Mouse (Mus musculus) heart, embryonic 10.5 days (tissue): ENCODE results near the gene Adam26a. TPM values are rescaled to one million over a fixed set of nuclear protein-coding genes. Genes with fewer than 3 reads are reported as not detected.
"Not testable (repeated sequence)": the region's sequence is repeated elsewhere in the genome, so short reads cannot be mapped to it uniquely, and the experiment has no call there.

ENCODE experiments used
- DNase-seq: peaks from one replicate; pipeline ENCODE4 v3.0.0-alpha.2; 2017; ENCODE audit warnings: low spot score
- H3K27ac ChIP-seq: fragments of 300-500 bp; sonication (generic); 2 replicates; pipeline ENCODE4 v1.5.1; 2016; ENCODE audit warnings: mild to moderate bottlenecking
- H3K27me3 ChIP-seq: fragments of 300-500 bp; sonication (generic); 2 replicates; pipeline ENCODE4 v1.6.1; 2016; ENCODE audit warnings: mild to moderate bottlenecking; ENCODE audit not compliant: poor library complexity, insufficient read depth, severe bottlenecking
- H3K36me3 ChIP-seq: fragments of 300-500 bp; sonication (generic); 2 replicates; pipeline ENCODE4 v1.6.1; 2016; ENCODE audit warnings: mild to moderate bottlenecking, moderate library complexity
- H3K4me1 ChIP-seq: fragments of 300-500 bp; sonication (generic); 2 replicates; pipeline ENCODE4 v1.6.1; 2016; ENCODE audit warnings: mild to moderate bottlenecking
- H3K4me3 ChIP-seq: fragments of 300-500 bp; sonication (generic); 2 replicates; pipeline ENCODE4 v1.5.1; 2016; ENCODE audit warnings: mild to moderate bottlenecking, moderate library complexity
- H3K9me3 ChIP-seq: fragments of 300-500 bp; sonication (generic); 2 replicates; pipeline ENCODE4 v1.6.1; 2016; ENCODE audit warnings: mild to moderate bottlenecking, moderate library complexity
- WGBS: fragments of 180-500 bp; shearing (Covaris S2); methylation state at CpG from one replicate; pipeline ENCODE4 v1.1.7; 2016; 5-methylcytosine and 5-hydroxymethylcytosine counted together
- polyA plus RNA-seq: library from polyadenylated mRNA; unstranded; fragments of >200 nt; fragmentation: Nextera tagmentation; extraction: Ambion mirVana; gene quantifications from 2 replicates; pipeline ENCODE4 v1.2.1, GENCODE M21; 2016

The Adam26a gene
- polyA plus RNA-seq = not detected in 2 replicates

- not testable (repeated sequence) for H3K4me1 ChIP-seq, H3K4me3 ChIP-seq, H3K27me3 ChIP-seq, H3K9me3 ChIP-seq, H3K36me3 ChIP-seq, DNase-seq, H3K27ac ChIP-seq
- WGBS = 87% methylated on average over 2 of the region's 2 CpGs
These were observed at the start of gene Adam26a for GRCm38 (mm10) chr8:43576607-43577006. Gene Adam26a, minus strand, starts transcription at chr8:43576707.

GRCm38 (mm10) chr8:43616046-43616445 is 39.5 kb upstream of the Adam26a start:
- Histone ChIP-seq H3K9me3 (no peaks in the 10 kb centered on the region), H3K36me3 (no peaks in the 10 kb centered on the region), H3K4me3 (no peak overlapping the region), H3K27me3 (no peaks in the 10 kb centered on the region), H3K4me1 (no peaks in the 10 kb centered on the region), H3K27ac (no peak overlapping the region)
- DNase-seq = no peak
- 94% methylated on average over 1 of the region's 1 CpGs for WGBS

- H3K4me3 ChIP-seq, H3K36me3 ChIP-seq, H3K9me3 ChIP-seq, H3K27me3 ChIP-seq, H3K27ac ChIP-seq, H3K4me1 ChIP-seq, DNase-seq: not testable (repeated sequence)
- WGBS = 70% methylated on average over 13 of the region's 13 CpGs
These were observed 27.1 kb upstream of the Adam26a start for GRCm38 (mm10) chr8:43603657-43604056.

- H3K9me3 ChIP-seq, H3K36me3 ChIP-seq, H3K4me1 ChIP-seq, H3K4me3 ChIP-seq, H3K27ac ChIP-seq, DNase-seq, H3K27me3 ChIP-seq: not testable (repeated sequence)
- WGBS = 89% methylated on average over 15 of the region's 15 CpGs
These were observed 26.7 kb upstream of the Adam26a start for GRCm38 (mm10) chr8:43603166-43603565.

GRCm38 (mm10) chr8:43528006-43528405 is 48.5 kb downstream of the Adam26a start, which contains the start of gene Adam26b:
Gene Adam26b, minus strand, starts transcription at chr8:43528106.
- H3K27me3 ChIP-seq, H3K9me3 ChIP-seq, H3K36me3 ChIP-seq, H3K27ac ChIP-seq, H3K4me3 ChIP-seq, H3K4me1 ChIP-seq, DNase-seq: not testable (repeated sequence)

Other genes starting within 250 kb of the Adam26a start
- gene Adam26b, start 48.6 kb downstream of the Adam26a start, polyA plus RNA-seq = not detected in 2 replicates
- gene Gm5346, start 50.6 kb upstream of the Adam26a start, polyA plus RNA-seq = not detected in 2 replicates
- not detected in 2 replicates for gene Adam34, start 133.3 kb upstream of the Adam26a start, polyA plus RNA-seq